Mouse (Mus musculus) frontal cortex, postnatal 25 days (tissue): ENCODE results near the gene Kcnc1.

Experiments used
- DNase-seq, 2 experiments: peaks; one replicate each; pipeline ENCODE4 v3.0.0; 2022; ENCODE audit warnings: low spot score in 2 of 2

Gene Kcnc1

DNA sequence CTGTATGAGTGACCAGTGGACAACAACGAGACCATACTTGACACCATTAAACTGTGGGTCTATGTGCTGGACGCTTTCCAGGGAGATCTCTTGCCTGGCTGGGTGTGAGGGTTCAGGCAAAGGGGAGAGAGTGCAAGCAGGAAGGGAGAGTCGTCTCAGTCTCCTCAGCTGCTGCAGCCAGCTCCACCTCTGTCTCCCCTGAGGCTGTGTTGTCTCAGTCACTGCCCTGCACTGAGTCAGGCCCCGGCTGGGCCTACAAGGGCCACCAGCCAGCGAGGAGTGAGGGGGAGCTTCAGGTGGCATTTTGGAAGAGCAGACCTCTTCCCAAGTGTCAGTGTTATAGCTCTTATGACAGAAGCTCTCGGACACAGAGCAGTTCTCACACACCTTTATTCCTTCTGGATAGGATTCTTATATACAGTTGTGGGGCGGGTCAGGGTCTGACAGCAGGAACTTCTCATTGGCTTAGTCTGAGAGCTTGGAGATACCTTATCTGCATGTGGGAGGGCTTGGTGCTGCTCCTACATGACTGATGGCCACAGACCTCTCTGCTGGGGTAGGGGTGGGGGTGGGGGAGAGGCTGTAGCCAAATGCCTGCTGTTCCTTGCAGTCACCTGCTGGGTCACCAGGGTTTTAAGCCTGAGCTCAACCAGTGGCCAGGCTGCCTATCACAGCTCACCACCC is 74.9 kb downstream of the Kcnc1 start:
- no peak for DNase-seq

GRCm38 (mm10) chr7:46473141-46473540 is 76.8 kb downstream of the Kcnc1 start:
- DNase-seq, result no peak

DNA sequence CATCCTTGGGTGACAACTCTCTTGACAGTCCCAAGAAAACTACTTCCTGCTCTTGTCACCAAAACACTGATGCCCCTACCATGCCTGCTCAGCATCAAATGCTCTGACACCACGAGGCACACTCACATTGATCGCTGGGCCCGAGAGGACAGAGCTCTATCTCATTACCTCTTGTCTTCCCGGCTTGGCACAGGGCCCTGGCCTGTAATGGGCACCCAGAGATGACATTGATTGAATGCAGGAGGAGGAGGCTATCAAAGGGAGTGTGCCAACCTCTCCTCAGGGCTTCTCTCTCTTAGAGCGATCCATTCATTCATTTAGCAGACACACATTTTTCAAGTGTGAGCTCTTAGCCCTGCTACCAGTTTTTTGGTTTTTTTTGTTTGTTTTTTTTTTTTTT is 79.2 kb downstream of the Kcnc1 start:
- no peak for DNase-seq

GRCm38 (mm10) chr7:46477456-46477855 is 81.2 kb downstream of the Kcnc1 start:
- DNase-seq, result no peak

DNA sequence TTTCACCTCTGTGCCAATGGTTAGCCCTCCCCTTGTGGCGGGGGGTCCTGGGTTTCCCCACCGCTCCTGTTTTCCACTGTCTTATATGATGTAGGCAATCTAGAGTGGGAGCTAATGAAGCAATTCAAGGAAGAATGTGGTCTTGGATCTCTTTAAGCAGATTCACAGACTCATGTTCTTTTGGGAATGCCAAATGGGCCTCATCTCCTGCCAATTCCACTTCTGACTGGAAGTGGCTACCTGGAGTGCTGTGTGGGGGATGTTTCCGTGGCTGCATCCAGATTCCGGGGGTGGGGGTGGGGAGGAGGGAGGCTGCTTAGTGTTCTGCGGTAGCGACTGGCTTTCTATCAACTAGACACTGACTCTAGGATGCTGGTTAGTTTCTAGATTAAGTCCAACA is 83.5 kb downstream of the Kcnc1 start:
- DNase-seq, result no peak

DNA sequence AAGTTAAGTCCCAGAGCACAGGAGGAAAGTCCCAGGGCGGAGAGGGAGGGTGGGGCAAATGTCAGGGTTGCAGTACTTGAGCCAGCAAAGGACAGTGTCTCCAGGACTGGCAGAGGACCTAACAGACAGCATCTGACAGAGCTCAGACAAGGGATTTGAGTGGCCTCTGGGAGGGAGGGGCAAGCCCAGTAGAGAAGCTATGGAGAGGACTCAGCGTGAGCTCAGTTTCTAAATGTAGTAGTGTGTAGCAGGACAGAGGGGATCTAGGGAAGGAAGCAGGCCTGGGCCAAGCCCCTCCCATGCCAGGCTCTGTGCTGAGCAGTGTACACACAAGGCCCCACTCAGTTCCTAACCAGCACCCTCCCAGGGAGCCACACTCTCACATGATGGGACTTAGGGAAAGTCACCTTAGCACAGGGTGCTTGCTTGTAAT is 85.8 kb downstream of the Kcnc1 start:
- no peak for DNase-seq

DNA sequence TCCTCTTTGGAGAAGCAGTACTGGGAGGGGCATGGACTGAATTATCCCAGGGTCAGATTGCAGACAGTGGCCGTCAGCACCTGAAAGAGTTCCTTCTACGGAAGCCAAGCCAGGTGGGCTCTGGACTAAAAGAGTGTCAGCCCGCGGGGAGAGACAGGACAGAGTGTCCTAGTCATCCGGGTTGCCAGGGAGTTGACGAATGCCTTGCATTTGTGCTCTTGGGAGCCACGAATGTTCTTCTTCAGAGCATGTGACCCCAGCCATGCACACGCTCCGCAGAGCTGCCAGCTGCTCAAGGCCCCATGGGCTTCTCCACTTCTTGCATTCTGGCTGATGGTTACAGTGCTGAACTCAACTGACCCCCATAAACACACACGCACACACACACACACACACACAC is 86.8 kb downstream of the Kcnc1 start:
- no peak for DNase-seq

GRCm38 (mm10) chr7:46484223-46484622 is 87.9 kb downstream of the Kcnc1 start:
- no peak for DNase-seq

DNA sequence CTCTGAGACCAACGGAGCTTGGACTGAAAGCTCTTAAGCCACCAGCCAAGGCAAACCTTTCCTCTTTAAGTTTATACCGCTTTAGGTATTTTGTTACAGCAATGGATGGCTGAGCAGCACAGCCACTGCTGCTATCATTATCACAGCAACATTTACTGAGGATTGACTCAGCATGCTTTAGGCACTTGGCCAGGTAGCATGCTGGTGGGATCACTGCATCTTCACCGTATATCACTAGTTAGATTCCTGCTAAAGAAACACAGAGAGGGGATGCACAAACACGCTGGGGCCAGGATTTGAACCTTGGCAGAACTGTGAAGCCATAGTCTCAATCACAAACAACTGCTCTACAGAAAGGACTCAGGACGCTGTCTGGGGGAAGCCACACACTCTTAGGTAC is 90.5 kb downstream of the Kcnc1 start:
- no peak for DNase-seq

- no peak for DNase-seq
Measured at GRCm38 (mm10) chr7:46487354-46487753, 91.1 kb downstream of the Kcnc1 start.
